Mouse (Mus musculus): ENCODE measurements around the gene Slfn8.
"Not testable (repeated sequence)": the region's sequence is repeated elsewhere in the genome, so short reads cannot be mapped to it uniquely, and the experiment has no call there.

Slfn8 gene

GRCm38 (mm10) chr11:83020621-83021020 is at the start of gene Slfn8:
Gene Slfn8, minus strand, starts transcription at chr11:83020810.
- DNase-seq = peak; percentile 54 to 58

GRCm38 (mm10) chr11:83067982-83068694 is 47.5 kb upstream of the Slfn8 start:
- DNase-seq = peak; percentile 62 to 63

- DNase-seq = peak; percentile 51 to 54
Measured at GRCm38 (mm10) chr11:83066640-83067531, 46.3 kb upstream of the Slfn8 start.

GRCm38 (mm10) chr11:83065441-83066344 is 45.1 kb upstream of the Slfn8 start:
- DNase-seq = peak; percentile 5 to 21

- peak; percentile 27 to 37 for DNase-seq
Measured at GRCm38 (mm10) chr11:83064946-83065345, 44.3 kb upstream of the Slfn8 start, which contains the start of gene Slfn2. Gene Slfn2, plus strand, starts transcription at chr11:83065112.

- DNase-seq = peak; percentile 21 to 23
Measured at GRCm38 (mm10) chr11:83063941-83064349, 43.3 kb upstream of the Slfn8 start.

GRCm38 (mm10) chr11:83063126-83063525 is 42.5 kb upstream of the Slfn8 start:
- DNase-seq = no peak

GRCm38 (mm10) chr11:83061806-83062205 is 41.2 kb upstream of the Slfn8 start:
- no peak for DNase-seq

GRCm38 (mm10) chr11:83060412-83061020 is 39.9 kb upstream of the Slfn8 start:
- no peak for DNase-seq

- DNase-seq = peak; percentile 82
Measured at GRCm38 (mm10) chr11:83057863-83058262, 37.3 kb upstream of the Slfn8 start.

- no peak for DNase-seq
Measured at GRCm38 (mm10) chr11:83045642-83046041, 25.0 kb upstream of the Slfn8 start.

GRCm38 (mm10) chr11:83043891-83044290 is 23.3 kb upstream of the Slfn8 start:
- DNase-seq = no peak

GRCm38 (mm10) chr11:83041000-83041399 is 20.4 kb upstream of the Slfn8 start:
- DNase-seq = no peak

- peak; percentile 26 to 50 for DNase-seq
Measured at GRCm38 (mm10) chr11:83040325-83040724, 19.7 kb upstream of the Slfn8 start.

- DNase-seq = no peak
Measured at GRCm38 (mm10) chr11:83039796-83040195, 19.2 kb upstream of the Slfn8 start.

GRCm38 (mm10) chr11:83039156-83039555 is 18.5 kb upstream of the Slfn8 start:
- no peak for DNase-seq

- DNase-seq = not testable (repeated sequence)
Measured at GRCm38 (mm10) chr11:83038686-83039085, 18.1 kb upstream of the Slfn8 start.

- peak; percentile 10 to 18 for DNase-seq
Measured at GRCm38 (mm10) chr11:83019561-83020519, 770 bp downstream of the Slfn8 start.

GRCm38 (mm10) chr11:83016093-83016492 is 4.5 kb downstream of the Slfn8 start:
- peak; percentile 41 to 45 for DNase-seq

GRCm38 (mm10) chr11:83013356-83013755 is 7.3 kb downstream of the Slfn8 start:
- DNase-seq = no peak

Measured in B cell, adult 2 months (primary cell).